Mouse (Mus musculus) activated CD4-positive, CD25-positive, alpha-beta regulatory T cell, adult 4 months (primary cell): ENCODE measurements around the gene C2cd4c. TPM values are rescaled to one million over a fixed set of nuclear protein-coding genes. Genes with fewer than 3 reads are reported as not detected.
A peak's percentile ranks its signal among the peaks of the same experiment; 100 is the strongest.

ENCODE experiments used
- ATAC-seq: one replicate; pipeline ENCODE4 v1.8.0; 2017
- polyA plus RNA-seq, 2 experiments: library from polyadenylated mRNA; unstranded; fragments of 100-300 nt; shearing (Covaris generic); gene quantifications; one replicate each; pipeline ENCODE4 v1.2.1; 2017

The C2cd4c gene
- polyA plus RNA-seq: not detected

DNA sequence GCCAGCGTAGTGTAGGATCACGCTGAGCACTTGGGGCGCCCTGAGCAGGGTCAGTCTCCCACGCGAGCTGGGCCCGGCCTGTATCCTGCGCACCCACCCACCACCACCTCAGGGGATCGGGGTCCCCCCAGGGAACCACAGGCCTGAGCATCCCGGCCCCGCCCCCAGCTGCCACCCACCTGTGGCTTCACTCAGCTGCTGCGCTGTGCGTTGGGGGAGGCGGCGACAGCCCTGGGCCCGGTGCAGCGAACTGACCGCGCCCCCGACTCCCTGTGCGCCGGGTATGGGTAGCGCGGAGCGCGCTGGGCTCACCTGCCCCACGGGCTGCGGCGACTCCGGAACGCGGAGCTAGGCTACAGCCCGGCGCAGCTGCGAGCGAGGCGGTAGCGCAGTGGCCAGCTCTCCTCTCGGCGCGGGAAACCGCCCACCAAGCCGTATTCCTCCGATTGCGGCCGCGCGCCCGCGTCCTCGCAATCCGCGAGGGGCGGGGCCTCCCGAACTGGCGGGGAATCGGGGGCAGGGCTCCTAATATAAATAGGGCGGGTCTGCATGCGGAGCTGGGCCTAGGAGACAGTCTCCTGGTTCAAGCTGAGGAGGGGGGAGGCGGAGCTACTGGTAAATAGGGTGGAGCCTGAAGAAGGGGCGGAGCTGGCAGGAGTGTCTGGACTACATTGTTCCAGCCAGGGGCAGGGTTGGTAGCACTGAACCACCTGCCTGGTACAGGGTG is at the start of gene C2cd4c:
Gene C2cd4c (minus strand): TSS at position 448 of the 727 bp plus-strand sequence.
- no peak for ATAC-seq

DNA sequence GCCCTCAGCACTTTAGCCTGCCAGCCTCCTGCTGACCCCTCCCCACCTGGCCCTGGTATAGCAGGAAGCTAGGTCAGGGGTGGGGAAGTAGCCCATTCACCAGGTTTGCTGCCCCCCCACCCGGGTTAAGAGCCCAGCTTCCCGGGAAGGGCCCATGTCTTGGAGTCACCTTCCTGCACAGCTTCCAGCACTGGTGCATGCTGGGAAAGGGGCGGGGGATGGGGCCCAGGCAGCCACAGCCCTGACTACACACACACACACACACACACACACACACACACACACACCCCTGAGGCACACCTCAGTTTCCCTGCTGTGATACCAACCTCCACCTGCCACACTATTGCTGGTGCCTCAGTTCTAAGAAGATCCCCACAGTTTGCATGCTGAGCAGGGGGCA is 48.0 kb upstream of the C2cd4c start:
- ATAC-seq: no peak

DNA sequence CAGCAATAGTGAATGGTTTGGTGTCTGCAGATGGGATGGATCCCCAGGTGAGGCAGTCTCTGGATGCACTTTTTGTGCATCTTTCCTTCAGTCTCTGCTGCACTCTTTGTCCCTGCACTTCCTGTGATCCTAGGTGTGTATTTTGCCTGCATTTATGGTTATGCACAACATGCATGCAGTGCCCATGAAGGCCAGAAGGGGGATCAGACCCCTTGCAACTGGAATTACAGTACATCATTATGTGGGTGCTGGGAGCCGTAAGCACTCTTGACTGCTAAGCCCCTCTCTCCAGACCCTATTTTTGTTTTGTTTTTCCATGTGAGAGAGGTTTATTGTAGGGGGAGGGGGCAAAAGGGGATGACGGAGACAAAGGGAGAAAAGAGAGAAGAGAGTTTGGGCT is 46.5 kb upstream of the C2cd4c start:
- ATAC-seq: no peak

GRCm38 (mm10) chr10:79658829-79659228 is 45.0 kb upstream of the C2cd4c start:
- ATAC-seq: no peak

GRCm38 (mm10) chr10:79654946-79655395 is 41.1 kb upstream of the C2cd4c start:
- ATAC-seq: no peak

- no peak for ATAC-seq
These were observed 39.0 kb upstream of the C2cd4c start for GRCm38 (mm10) chr10:79652789-79653188.

GRCm38 (mm10) chr10:79649070-79649751 is 35.4 kb upstream of the C2cd4c start:
- peak; percentile 49 for ATAC-seq

DNA sequence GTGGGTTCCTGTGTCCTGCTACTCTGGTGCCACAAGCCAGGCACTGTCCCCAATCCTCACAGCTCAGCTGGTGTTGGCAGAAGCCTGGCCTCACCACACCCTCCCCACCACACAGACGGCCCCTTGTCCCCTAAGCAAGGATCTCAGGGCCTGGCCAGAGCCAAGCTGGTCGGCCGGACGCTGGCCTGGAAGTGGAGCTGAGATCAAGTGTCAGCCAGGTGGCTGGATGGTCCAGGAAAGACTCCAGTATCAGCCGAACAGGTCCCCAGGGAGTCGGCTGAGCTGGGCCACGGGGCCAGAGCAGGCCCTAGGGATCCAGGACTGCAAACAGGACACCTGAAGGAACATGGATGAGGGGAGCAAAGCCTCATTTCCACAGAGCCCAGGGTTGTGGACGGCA is 31.9 kb upstream of the C2cd4c start, which contains the start of gene Odf3l2:
Gene Odf3l2 (minus strand): TSS at position 28 of the 400 bp plus-strand sequence.
- ATAC-seq: no peak

GRCm38 (mm10) chr10:79638486-79639204 is 24.8 kb upstream of the C2cd4c start:
- no peak for ATAC-seq

GRCm38 (mm10) chr10:79637128-79638110 is 23.6 kb upstream of the C2cd4c start, which contains the start of gene Shc2:
Shc2 (minus strand) TSS chr10:79637918.
- ATAC-seq: no peak

GRCm38 (mm10) chr10:79636287-79636686 is 22.5 kb upstream of the C2cd4c start:
- no peak for ATAC-seq

DNA sequence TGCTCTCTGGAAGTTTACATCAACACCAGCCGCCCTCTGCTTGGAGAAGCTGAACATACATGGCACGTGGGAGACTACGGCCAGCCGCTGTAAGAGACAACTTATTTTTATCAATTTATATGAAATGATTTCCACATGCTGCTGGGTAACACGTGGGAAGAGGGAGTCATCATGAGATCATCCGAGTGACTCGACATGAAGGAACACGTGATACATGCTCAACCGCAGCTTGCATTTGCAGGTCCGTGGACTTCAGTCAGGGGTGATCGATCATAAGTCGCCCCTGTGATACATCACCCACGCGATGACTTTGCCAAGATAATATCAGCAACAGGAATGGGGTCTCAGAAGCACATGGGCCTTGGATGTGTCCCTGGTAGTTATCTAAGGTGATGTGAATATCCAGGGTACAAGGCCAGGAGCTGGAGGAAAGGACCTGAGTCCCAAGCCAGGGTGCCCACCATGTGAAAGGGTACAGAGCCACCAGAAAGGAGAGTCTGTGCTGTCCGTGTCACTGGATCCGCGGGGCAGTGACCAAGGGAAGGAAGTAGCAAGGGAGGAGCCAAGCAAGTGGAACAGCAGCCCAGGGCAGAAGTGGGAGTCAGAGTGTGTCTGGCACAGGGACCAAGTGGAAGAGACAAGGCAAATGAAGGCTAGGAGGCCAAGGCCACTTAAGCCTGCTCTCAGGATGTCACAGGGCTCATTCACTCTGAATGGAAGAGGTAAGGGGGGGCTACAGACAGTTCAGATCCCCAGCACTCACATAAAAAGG is 19.4 kb upstream of the C2cd4c start:
- ATAC-seq: no peak

DNA sequence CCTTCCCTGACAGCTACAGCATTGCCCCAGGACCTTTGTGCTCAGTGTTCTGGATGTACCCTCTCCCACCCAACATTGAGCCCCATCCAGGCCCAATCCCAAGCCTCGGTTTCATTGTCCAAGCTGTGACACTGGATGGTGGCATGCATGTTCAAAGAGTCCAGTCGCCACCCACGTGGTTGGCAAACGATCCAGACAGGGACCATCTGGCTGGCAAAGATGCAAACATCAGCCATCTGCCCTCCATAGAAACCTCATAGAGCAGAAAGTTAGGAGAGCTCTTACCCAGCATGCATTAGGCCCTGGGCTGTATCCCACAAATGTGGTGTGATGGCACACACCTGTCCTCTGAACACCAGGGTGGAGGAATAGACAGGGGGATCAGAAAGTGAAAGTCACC is 17.6 kb upstream of the C2cd4c start:
- no peak for ATAC-seq

- no peak for ATAC-seq
These were observed 14.6 kb upstream of the C2cd4c start for GRCm38 (mm10) chr10:79628377-79628776.

- ATAC-seq: no peak
These were observed 12.3 kb upstream of the C2cd4c start for GRCm38 (mm10) chr10:79626156-79626555.

GRCm38 (mm10) chr10:79625398-79625797 is 11.6 kb upstream of the C2cd4c start:
- ATAC-seq: no peak

DNA sequence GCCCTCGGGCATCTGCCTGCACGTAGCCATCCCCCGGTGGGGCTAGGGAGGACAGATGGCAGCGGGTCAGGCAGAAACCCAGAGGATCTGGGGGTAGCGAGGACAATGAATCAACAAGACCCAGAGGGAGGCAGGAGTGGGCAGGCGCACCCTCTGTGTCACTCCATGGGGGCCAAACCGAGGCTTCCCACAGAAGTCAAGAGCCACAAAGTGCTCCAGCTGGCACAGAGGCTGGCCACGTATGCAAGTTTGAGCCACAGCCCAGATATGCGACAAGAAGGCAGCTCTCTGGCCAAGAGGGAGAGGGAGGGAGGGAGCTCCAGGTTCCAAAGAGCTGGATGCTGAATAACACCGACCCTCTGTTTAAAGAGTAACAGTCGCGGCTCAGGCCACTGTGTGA is 10.1 kb upstream of the C2cd4c start:
- no peak for ATAC-seq

- ATAC-seq: no peak
These were observed 2.6 kb upstream of the C2cd4c start for GRCm38 (mm10) chr10:79616376-79616775.

GRCm38 (mm10) chr10:79615860-79616259 is 2.0 kb upstream of the C2cd4c start:
- no peak for ATAC-seq

- ATAC-seq: no peak
These were observed 449 bp upstream of the C2cd4c start for GRCm38 (mm10) chr10:79614305-79614643.
